Mouse (Mus musculus) regulatory T cell (primary cell): ENCODE measurements around the gene Rab7b.

Experiments used
- in situ Hi-C: fragments of 300-600 bp; cut with MboI, MseI; formaldehyde crosslinking; loops from one replicate; pipeline ENCODE4 v1.15.1; 2025; ENCODE audit warnings: high pct_unique_total_duplicates

The Rab7b gene

GRCm38 (mm10) chr1:131688475-131688874 lies at the start of gene Rab7b:
Gene Rab7b, plus strand, starts transcription at chr1:131688695.
- in situ Hi-C loops: no loop called here

DNA sequence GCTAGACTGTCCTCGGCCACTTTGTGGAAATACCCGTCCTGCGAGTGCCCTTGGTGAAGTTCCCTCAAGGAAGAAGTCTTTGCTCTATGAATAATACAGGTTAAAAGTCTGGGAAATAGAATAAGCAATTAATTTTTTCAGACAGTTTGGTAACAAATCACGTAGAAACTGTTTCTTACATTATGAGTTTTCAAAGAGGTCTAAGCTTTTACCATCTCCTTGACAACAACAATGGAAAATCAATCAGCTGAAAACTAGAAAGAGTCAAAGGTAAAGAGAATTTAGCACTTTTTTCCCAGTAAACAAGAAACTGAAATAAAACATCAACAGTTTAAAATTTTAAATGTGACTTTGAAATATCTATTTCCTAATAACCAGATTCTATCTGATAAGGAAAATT lies 48.4 kb upstream of the Rab7b start:
- in situ Hi-C loops: no loop called here

GRCm38 (mm10) chr1:131641565-131641964 lies 46.9 kb upstream of the Rab7b start:
- in situ Hi-C loops: no loop called here

DNA sequence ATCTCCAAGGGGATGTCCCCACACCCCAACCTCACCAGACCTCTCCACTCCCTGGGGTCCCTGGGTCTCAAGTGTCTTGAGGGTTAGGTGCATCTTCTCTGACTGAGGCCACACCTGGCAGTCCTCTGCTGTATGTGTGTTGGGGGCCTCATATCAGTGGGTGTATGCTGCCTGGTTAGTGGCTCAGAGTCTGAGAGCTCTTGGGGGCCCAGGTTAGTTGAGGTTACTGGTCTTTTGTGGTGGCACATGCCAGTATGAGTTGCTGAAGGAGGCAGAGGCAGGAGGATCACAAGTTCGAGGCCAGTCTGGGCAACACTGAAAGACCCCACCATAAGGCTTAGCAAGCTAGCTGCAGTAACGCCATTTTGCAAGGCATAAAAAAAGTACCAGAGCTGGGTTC lies 46.2 kb upstream of the Rab7b start:
- in situ Hi-C loops: no loop called here

GRCm38 (mm10) chr1:131652670-131653443 lies 35.6 kb upstream of the Rab7b start:
- in situ Hi-C loops: no loop called here

GRCm38 (mm10) chr1:131655601-131656000 lies 32.9 kb upstream of the Rab7b start:
- in situ Hi-C loops: no loop called here

DNA sequence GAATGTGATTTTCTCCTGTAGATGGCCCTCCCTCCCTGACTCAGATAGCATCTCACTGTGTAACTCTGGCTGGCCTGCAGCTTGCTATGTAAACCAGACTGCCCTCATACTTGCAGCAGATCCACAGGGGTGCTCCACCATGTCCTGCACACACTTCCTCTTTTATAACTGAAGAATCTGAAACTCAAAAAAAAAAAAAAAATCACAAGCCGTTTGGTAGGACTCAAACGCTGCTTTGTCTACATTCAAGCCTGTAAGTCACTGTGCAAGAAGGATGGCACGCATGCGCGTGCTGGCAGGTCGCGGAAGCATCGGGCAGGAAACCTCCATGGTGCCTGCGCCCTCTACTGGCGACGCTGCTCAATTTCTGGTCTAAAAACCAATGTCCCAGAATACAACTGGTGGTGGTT lies 30.5 kb upstream of the Rab7b start:
- in situ Hi-C loops: no loop called here

DNA sequence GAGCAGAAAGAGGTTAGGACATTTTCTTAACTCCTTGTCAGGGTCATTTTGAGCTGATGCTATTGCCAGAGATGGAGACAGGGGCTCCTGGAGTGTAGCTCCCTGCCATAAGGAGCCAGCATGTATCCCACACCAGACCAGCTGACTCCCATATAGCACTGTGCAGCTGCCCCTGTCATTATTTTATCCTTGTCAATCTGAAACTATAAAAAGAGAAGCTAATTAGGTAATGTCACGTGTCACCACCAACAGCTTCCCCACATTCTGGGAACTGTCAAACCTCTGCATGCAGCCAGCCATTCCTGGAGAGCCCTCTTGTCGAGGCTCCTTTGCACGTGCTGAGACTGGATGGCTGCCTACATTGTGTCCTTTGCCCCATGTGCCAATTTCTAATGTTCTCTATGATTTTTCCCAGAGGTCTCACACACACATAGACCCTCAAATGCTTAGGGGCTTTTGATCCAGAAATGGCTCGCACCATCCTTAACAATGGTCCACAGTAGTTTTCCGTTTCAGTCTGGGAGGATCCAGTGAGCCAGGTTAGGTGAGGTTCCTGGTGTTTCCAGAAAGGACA lies 28.9 kb upstream of the Rab7b start:
- in situ Hi-C loops: loop anchor here (5.0 kb wide), 1 partner anchor 47 kb away; no protein-coding TSS in a partner anchor

GRCm38 (mm10) chr1:131660266-131660665 lies 28.2 kb upstream of the Rab7b start:
- in situ Hi-C loops: loop anchor here (5.0 kb wide), 1 partner anchor 48 kb away; no protein-coding TSS in a partner anchor

DNA sequence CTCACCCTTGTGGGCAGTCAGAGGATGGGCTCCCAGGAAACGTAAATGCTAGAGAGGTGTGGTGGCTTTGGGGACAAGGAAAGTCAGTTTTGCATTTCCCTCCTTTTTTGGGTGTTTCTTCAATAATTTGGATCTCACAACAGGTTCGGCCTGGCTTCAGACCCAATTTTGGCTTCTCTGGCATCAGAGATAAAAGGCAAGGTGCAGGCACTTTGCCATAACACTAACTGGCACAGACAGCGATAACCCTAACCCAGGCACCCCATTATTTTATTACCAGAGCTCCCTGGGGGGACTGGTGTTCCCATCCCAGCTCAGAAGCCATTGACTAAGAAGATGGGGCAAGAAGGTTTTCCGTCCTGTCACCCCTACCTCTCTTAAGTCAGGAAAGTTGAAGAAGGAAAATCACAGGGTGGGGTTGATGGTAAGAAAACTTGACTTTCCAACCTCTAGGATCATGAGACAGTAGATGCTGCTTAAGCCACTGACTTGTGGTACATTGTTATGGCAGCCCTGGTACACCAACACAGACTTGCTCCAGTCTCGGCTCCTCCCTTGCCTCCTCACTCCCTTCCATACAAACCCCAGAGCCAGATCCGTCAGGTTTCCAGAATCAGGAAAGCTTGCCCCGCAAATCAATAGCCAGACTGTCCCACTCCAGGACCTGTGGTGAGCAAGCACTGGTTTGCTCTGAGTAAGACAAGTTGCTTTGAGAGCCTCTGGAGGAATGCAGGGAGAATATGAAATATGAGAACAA lies 27.6 kb upstream of the Rab7b start:
- in situ Hi-C loops: loop anchor here (5.0 kb wide), 1 partner anchor 49 kb away; no protein-coding TSS in a partner anchor

DNA sequence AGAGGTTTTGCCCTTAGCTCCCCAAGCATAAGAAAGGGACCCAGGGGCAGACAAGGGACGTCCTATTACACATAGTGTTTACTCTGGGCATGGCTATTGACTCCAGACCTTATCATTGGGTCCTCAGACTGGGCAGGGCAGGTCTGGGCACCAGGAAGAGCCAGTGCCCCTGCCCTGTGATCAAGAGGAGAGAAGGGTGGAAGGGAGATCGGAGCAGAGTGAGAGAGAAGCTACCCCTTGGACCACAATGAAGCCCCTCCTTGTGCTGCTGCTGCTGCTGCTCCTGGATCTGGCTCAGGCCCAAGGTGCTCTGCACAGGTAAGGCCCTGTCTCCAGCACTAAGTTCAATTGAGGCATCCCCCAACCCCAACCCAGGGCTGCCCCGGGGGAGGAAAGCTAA lies 26.7 kb upstream of the Rab7b start:
- in situ Hi-C loops: loop anchor here (5.0 kb wide), 1 partner anchor 49 kb away; no protein-coding TSS in a partner anchor

- in situ Hi-C loops: loop anchor here (5.0 kb wide), 1 partner anchor 51 kb away; no protein-coding TSS in a partner anchor
Measured at GRCm38 (mm10) chr1:131663286-131663995, 25.1 kb upstream of the Rab7b start.

DNA sequence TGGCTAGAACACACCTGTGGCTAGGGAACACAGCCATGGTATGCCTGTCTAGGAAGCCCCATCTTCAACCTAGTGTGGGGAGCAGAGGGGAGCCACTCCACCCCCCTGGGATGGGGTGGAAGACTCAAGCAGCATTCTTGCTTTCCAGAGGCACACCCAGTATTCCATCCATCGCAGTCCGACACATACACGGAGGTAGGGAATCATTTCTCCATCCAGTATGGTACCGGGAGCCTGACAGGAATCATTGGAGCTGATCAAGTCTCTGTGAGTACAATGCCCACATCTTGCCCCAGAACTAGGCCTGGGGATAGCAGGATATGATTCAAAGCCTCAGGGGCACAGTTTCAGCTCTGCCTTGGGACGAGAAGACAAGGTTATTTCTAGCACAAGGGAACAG lies 24.4 kb upstream of the Rab7b start:
- in situ Hi-C loops: loop anchor here (5.0 kb wide), 1 partner anchor 52 kb away; no protein-coding TSS in a partner anchor

DNA sequence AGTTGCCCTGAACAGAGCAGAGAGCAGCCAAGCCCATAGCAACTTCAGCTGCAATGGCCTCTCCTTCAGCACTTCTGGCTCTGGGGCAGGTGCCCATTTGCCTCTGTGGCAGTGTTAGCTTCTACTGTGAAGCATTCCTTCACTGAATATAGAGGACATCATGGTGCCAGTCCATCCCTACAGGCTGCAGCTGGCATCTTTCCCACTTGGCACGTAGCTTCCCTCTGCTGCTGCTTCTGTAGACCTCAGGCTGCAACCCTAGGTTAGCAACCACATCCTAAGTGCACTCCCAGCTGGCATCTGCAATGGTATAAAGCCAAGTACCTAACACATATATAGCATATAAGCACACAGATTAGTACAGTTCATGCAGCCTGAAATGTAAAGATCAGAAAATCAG lies 22.6 kb upstream of the Rab7b start:
- in situ Hi-C loops: no loop called here

DNA sequence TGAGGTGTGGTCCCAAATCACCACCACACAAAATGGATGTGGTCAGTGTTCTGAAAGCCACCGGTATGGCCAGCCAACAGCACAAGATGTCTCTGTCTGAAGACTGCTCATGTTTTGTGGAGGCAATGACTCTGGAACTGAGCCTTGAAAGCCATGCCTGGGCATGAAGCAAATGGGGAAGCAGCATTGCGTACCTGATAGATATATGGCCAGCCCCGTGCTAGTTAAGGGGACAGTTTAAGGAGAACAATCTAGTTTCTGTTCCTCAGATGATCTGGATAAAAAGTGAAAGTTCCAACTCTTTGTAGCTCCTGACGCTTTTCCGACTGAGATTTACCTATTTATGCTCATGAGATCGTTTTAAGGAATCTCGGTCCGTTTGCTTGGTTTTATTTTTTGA lies 17.4 kb upstream of the Rab7b start:
- in situ Hi-C loops: no loop called here

GRCm38 (mm10) chr1:131672361-131672760 lies 16.1 kb upstream of the Rab7b start:
- in situ Hi-C loops: no loop called here

DNA sequence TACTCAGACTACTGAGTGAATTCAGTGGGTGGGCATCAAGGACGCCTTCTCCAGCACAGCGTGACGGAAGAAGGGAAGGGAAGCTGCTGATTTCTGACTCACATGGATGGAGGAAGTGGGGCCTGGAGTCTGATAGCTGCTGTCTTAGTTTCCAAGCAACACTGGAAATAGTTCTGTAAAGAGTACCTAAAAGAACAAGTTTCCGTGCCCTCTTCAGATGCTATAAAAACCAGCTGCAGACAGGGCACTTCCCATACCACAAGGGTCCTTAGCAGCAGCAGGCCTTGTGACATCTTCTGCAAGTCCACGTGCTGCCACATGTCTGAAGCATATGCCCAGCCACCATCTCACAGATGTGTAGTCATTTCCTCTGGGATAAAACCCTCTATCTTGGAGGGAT lies 8.9 kb upstream of the Rab7b start:
- in situ Hi-C loops: no loop called here

DNA sequence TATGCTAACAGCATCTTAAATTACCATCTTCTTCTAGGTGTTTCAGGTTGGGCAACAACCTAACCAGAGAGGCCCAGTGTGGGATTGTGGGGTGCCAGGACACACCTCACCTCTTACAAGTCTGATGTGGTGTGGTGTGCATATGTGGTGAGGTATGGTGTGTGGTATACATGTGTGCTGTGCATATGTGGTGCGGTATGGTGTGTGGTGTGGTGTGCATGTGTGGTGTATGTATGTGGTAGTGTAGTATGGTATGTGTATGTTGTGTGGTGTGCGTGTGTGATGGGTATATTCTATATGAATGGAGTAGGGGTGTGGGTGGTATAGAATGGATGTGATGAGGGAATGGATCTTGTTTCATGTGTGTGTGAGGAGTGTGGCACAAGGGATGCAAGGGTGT lies 756 bp upstream of the Rab7b start:
- in situ Hi-C loops: no loop called here

DNA sequence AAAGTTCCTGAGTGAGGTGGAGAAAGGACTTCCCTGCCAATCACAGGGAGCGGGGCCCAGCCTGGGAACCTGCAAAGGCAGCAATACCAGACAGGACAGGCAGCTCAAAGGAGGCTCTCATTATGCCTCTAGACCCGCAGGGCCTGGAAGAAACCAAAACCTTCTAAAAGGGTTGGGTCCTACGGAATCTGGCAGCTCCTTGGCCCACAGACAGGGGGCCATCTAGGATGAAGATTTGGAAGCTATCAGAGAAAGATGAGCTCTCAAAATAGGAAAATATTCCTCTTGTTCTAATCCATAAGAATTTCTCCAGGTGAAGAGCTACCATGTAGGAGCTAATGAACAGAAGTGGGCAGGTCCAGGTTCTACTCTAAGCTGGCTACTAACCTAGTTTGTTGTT lies 521 bp downstream of the Rab7b start:
- in situ Hi-C loops: no loop called here

DNA sequence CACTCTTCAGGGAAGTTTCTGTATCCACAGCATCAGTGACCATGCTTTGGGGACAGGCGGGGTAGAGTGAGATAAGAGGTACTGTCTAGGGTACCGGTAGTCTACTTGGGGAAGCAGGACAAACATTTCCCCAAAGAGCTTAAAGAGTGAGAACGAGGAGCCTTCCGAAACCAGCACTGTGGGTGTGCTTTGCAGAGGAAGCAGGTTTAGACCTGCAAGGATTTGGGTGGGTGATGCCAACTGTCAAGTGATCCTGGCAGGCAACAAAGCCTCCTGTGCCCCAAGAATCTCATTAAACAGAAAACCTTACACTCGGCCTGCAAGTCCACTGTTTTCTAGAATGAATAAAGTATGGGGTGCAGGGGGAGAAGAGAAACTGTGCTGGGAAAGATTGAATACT lies 1.4 kb downstream of the Rab7b start:
- in situ Hi-C loops: no loop called here

- in situ Hi-C loops: no loop called here
Measured at GRCm38 (mm10) chr1:131690435-131690834, 1.9 kb downstream of the Rab7b start.

GRCm38 (mm10) chr1:131691356-131691755 lies 2.9 kb downstream of the Rab7b start:
- in situ Hi-C loops: no loop called here
